Mouse (Mus musculus): ENCODE data around the gene Tnfaip3.

Gene Tnfaip3

DNA sequence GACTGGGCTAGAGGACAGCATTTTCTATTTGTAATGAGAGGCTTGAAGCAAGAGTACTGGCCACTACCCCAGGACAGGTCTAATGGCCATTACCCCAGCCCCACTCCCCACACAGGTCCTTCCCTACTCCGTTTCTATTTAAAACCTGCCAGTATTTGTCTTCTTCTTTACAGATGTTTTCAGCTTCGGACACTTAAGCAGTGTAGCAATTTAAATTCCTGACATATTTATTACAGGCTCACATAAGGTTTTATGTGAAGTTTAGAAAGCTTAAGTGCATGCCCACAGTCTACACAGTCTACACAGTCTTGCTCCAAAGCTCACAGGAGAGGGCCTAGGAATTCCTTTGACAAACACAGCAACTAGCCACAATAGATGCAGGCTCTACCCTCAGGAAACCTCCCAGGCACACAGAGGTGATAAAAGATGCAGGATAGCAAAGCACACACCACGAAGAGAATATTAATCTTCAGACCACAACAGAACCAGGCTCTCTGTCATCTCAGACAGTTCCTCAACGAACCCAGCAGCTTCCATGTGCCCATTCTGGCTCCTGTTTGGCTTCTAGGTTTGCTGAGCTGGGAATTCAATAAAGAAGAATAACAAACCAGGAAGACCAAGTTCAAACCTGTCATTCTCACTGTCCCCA is 1.5 kb upstream of the Tnfaip3 start:
- in situ Hi-C loops (cut with MboI, MseI), result loop anchor here (5.0 to 10.0 kb wide), 3 partner anchors 85 to 170 kb away; no protein-coding TSS in a partner anchor

DNA sequence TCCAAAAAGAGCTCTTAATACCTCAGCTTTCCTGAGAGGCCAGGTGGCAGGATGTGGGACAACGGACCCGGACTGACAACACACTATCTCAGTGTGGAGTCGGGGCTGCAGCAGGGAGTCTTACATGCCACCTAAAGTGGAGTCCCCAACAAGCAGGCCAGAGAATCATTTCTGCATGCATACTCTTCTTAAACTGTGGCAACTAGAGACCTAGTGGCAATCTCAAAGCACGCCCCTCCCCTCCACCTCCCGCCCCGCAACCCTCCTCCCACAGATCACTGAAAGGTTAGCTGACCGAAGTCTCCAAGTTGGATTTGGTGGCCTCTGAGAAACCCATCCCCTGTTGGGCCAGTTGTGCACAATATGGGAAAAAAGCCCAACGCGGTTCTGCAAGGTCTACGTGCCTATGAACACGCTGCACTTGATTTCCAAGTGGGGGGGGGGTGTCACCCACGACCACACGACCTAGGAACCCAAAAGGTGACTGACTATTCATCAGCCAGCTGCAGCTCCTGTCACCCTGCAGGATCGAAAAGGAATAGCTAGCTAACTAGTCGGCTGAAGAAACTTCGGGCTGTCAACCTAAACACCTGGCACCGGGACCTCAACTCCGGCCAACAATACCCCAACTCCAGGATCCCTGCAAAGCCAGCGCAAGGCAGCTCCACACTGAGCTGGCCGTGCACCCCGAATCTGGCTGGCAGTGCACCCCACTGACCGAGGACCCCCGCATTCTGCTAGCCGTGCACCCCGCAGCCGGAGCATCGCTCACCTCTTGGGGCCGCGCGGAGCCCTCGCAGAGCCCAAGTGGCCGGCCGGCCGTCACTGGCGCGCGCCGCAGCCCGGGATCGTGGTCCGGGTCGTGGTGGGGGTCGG is 838 bp downstream of the Tnfaip3 start:
- in situ Hi-C loops (cut with MboI, MseI), result loop anchor here (5.0 to 10.0 kb wide), 4 partner anchors 88 to 173 kb away; no protein-coding TSS in a partner anchor

DNA sequence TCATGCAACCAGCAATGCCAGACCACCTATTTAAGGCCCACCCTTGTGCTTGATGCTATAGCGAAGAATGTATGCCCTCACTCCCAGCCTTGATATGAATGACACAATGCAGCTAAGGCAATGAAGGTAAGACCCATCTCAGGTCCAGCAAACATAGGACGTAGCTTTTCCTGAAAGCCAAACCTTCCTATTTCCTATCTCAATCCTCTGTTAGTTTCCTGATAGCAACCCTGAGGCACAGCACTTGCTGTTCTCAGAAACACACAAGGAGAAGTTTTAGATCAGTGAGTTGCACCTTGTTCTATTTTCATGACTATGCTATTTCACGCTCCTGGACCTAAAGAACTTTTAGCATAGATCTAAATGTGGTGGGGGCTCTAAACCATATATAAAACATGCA is 2.1 kb downstream of the Tnfaip3 start:
- in situ Hi-C loops (cut with MboI, MseI), result loop anchor here (5.0 to 10.0 kb wide), 2 partner anchors 96 to 111 kb away; no protein-coding TSS in a partner anchor

DNA sequence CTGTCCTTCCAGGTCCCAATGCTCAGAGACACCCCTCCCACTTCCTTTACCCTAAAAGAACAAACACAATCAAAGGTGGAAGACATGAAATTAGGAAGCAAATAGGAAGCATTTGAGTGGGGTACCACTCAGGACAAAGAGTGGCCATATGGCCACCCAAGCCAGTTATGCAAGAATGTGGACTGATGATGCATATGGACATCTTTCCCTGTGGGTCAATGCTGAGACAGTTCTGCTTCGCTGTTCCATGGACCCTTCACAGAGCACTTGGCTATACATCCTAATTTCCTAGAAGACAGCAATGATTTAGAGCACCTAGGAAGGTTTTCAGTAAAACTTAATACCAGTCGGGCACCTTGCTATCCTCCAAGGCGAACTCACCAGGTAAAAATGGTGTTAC is 2.8 kb downstream of the Tnfaip3 start:
- in situ Hi-C loops (cut with MboI, MseI), result loop anchor here (5.0 to 10.0 kb wide), 2 partner anchors 95 to 112 kb away; no protein-coding TSS in a partner anchor

DNA sequence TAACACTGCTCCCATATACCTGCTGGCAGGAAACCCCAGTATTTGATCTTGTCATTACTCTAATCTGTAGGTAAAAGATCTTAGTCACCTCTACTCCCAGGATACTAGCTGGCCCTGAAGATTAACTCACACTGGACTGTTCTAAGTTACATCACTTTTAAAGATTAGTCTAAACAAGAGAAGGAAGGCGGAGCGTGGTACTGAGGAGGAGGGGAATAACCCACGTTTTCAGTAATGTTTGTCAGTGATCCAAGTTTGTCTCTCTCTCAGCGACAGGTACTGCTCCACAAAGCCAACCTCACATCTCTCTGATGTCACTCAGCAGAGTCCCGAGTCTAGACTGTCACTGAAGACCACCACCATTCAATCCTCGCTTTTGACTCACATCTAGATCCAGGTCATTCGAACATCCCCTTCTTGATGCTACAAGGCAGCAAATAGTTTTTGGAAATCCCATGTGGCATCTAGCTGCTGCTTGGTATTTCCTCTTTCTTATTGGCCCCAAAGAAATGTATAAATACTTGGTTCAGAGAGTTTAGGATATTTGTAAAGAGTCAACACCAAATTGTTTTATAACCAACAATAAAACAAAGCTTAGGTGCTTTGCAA is 3.5 kb downstream of the Tnfaip3 start:
- in situ Hi-C loops (cut with MboI, MseI), result loop anchor here (5.0 to 10.0 kb wide), 2 partner anchors 95 to 113 kb away; no protein-coding TSS in a partner anchor

DNA sequence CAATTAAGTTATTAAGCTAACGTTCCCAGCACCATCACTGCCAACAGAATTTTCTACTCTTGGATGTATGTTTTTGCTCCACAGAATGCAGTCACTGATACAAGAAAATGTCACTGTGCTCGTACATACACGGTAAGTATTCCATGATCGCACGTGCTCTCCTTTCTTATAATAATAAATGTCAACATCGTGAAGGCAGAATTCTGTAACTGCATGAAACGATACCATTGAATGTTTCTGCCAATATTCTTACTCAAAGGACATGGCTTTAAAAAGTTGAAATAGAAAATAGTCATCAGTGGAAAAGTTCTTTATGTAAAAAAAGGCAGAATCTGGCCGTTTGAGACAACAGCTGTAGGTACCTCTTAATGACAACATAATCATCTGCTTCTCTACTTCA is 5.0 kb downstream of the Tnfaip3 start:
- in situ Hi-C loops (cut with MboI, MseI), result loop anchor here (5.0 to 10.0 kb wide), 2 partner anchors 93 to 114 kb away; no protein-coding TSS in a partner anchor

DNA sequence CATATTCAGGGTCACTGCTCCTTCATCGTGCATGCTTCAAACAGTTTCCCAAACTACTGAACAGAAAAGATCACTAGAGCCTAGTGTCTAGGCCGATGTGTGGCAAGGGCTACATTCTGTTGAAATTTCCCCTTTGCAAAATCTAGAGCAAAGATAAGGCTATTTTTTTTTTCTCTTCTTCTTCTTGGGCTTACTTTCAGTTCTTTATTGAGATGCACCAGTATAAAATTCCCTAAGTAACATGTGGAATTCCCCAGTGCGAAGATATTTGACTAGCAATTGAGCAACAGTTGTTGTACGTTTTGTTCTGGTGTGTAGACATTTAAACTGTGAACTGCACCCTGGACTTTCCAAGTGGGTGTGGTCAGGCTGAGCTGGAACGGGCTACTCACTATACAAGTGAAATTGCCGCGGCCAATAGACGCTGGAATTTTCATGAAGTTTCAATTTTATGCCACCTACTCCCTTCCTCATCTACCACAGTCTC is 6.2 kb downstream of the Tnfaip3 start:
- in situ Hi-C loops (cut with MboI, MseI), result no loop called here

DNA sequence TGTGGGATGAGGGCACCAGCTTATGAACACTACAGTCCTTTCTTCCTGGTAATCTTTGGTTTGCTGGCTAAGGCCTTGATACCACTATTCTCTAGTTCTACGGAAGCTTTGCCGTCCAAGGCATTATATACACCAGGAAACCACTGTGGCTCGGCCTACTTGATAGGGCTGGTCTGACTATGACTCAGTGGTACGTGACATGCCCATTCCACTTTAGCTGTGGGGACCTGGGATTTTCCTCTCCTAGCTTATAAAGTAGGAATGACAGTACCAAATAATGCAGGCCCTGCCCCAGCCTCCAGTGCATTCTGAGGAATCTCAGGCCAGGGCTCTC is 6.9 kb downstream of the Tnfaip3 start:
- in situ Hi-C loops (cut with MboI, MseI), result no loop called here

DNA sequence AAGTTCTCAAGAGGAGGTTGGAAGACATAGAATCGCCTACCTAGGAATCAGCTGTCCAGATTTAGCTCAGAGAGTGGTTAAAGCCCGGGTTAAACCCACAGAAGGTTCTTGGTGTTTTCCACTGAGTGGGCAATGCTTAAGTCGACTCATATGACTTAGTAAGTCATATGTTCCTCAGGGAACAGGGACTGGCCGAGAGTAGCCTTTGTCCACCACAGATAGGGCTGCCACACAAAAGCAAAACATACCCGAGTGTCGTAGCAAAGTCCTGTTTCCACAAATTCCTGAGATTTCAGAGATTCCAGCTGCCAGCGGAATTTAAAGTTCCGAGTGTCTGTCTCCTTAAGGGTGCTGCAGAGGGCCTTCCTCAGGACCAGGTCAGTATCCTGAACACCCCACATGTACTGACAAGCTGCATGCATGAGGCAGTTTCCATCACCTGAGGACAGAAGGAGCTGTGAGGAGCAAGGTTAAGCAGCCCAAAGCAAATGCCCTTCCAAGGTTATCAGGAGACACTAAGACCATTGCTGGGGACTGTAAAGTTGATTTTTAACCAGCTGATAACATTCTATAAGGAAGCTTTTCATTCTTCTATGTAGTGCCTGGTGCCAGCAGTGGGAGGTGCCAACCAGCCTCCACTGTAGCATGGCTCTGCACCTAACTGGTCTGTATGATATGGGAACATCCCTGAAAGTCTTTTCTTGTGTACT is 7.4 kb downstream of the Tnfaip3 start:
- in situ Hi-C loops (cut with MboI, MseI), result no loop called here

DNA sequence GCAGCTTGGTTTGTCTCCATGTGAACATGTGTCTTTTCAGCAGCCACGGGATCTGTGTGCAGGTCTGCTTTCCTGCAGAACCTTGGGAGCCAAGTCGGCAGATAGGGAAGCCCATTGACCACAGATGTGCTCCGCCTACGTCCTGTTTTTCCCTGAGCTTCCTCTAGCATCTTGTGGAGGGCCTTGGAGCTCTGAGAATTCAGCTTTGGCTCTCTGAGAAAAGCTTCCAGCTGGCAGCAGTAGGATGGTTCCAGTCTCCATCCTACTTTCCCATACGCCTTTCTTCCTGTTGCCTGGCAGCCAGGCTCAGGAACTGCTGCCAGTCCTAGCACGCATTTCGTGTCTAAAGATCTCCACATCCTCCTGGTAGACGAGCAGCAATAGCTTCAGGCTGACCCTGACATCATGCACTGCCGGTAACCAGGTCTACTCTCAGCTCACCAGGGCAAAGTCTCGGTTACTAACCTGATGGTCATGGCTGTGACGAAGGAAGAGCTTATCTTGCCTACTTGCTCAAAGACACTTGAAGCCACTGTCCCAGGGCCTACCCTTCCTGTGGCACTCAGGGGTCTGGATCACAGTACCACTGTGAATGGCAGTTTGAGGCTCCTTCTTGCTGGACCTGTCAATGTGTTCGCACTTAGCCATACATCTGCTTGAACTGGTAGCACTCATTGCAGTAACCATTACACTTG is 13.2 kb downstream of the Tnfaip3 start:
- in situ Hi-C loops (cut with MboI, MseI), result loop anchor here (5.0 kb wide), 1 partner anchor 45 kb away; no protein-coding TSS in a partner anchor

DNA sequence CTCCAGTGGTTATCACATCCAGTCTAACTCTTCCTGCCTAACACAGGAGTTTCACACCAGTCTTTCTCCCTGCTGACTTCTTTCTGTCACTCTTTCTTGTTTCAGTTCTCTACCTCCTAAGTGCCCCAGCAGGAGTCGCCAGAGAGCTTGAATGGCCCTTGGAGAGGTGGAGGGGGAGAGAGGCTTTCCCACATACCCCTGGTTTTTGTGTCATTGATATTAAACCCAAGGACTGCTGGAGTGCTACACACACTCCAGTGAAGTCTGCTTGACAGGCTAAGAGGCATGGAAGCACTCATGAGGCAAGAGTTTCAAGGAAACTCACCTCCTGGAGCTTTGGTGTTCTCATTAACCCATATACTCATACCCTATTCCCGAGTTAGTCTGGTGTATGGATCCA is 16.0 kb downstream of the Tnfaip3 start:
- in situ Hi-C loops (cut with MboI, MseI), result no loop called here

DNA sequence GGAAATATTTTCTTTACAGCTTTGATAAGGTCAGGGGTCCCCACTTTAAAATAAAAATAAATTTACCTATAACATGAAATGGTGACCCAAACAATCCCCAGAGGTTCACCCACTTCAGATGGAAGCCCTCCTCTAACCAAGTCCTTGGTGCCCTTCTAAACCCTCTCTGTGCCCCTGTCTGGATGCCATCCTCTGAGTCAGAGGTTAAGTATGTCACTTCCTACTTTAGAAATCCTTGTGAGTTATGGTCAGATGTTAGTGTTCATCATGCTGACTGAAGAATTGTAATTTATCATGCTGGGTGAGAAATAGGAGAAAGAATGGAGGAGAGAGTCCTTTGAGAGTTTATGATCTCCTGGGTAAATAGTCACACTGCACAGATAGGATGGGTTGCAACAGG is 19.1 kb downstream of the Tnfaip3 start:
- in situ Hi-C loops (cut with MboI, MseI), result no loop called here

DNA sequence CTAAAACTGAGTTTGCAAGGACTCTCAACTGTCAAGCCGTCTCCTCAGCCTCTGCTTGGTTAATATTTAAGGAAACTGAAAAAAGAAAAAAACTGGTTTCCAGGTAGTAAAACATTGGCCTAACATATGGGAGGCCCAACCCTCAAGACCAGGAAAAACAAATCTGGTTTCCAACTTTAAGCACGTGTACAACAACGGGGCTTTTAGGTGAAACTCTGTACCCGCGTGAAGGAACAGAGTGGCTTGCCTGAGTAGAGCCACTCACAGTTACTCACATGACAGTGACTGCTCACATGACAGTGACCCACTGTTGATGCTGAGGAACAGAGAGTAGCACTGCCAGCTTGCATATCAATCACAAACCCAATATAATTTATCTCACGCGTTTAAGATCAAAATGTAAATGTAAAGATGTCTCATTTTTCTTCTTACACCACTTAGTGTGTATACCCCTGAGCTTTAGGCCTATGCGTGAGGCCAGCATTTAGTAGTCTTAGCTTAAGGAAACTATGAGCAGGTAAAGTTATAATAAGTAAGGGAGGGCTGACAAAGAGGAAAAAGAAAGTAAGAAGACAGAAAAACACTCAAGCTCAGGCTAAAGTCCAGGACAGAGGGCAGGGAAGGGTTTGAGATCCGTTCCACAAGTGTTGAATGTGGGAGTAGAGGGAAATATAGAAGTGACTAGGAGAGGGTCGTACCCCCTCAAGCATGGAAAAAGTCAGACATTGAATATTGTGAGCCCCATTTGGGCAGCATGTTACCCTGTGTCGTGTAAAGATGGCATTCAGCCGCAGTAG is 19.8 kb downstream of the Tnfaip3 start:
- in situ Hi-C loops (cut with MboI, MseI), result no loop called here

DNA sequence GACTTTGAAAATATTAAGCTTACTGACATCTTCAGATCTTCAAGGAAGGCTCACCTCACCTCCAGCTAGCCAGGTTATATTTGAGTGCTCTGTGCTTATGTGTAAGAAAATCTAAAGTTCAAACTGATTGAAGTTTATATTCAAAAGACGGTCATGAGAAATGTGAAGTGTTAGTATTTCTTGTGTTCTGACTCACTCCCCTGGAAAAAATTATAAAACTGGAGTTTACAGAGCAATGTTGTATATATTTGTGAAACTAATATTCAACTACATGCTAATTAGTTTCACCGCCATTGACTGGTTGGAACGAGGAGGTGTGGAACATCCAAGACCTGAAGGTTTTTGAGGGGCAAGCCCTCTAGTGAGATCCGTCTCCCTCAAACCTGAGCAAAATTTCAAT is 22.5 kb downstream of the Tnfaip3 start:
- in situ Hi-C loops (cut with MboI, MseI), result no loop called here

DNA sequence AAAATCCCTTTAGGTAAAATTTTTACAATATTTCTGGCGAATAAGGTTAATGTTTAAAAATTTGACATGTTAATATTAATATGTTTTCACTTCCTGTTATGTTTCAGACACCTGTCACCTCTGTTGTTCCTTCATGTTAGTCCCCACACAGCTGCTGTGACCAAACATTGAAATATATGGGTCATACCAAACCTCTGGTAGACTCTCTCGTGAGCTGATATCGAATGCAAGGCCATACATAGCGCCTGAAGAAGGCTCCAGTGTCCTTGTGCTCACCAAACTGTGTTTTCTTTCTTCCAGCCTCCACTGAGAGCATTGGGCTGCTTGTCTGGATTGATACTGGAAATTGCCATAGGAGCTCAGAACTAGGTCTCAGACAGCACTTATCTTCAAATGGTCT is 24.4 kb downstream of the Tnfaip3 start:
- in situ Hi-C loops (cut with MboI, MseI), result no loop called here

DNA sequence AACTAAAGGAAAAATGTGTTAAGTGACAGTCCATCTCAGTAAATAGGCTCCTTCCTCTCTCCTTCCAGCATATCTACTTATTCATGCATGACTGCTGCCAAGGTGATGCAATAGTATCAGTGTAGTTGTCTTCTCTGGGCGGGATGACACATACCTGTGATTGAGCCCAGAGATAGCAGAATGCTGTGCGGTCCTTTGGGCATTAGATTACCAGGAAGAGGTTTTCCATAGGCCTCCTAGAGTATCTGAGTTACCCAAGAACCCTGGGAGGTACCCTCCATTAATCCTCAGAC is 27.6 kb downstream of the Tnfaip3 start:
- in situ Hi-C loops (cut with MboI, MseI), result no loop called here

DNA sequence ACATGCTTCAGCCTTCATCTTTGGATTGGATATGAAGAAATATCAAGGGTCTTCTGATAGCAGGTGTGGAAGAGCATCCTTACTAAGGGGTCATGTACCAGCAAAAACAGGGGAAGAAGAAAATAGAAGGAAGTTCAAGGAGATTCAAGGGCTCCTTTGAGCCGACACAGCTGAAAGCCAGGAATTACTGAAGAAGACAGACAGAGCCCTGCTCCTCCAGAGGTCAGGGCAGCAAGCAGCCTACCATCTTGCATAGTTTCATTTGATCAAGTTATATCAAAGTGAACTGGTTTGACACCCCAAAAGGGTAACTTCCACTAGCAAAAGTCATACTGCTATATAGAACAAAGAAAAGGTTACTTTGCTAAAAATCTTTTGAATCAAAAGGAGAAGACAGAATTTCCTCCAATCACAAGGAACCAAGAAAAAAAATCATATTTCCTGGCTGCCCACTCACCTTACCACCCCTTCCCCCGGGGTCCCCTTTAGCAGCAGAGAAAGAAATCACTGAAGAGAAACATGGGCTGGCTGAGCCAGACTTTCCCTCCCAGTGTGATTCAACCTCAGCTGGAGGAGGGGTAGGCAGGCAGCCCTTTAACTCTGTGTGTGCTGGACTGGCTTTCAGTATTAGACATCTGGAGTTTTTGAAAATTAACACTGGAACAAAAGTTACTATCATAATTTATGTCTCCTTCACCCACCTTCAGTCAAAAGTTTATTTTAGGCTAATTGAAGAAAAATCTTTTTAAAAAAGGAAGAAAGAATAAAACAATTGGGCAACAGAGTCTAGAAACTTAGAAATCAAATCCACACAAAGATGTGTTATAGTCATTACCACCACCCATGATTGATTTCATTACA is 28.2 kb downstream of the Tnfaip3 start:
- in situ Hi-C loops (cut with MboI, MseI), result no loop called here

DNA sequence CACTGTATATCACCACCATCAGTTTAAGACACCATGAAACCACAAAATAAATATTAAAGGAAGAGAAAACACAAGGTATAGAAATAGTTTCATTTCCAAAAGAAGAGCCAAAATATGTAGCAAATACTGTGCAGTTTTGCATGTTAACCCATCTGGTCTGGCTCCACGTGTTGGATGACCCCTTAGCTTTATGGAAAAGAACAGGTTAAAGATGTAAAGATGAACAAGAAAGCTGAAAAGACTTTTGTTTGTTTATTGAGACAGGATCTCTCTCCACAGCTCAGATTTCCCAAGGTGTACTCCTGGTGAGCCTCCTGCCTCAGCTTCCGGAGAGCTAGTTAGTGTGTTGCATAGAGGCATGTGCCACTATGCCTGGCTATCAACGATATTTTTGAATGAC is 29.9 kb downstream of the Tnfaip3 start:
- in situ Hi-C loops (cut with MboI, MseI), result no loop called here

DNA sequence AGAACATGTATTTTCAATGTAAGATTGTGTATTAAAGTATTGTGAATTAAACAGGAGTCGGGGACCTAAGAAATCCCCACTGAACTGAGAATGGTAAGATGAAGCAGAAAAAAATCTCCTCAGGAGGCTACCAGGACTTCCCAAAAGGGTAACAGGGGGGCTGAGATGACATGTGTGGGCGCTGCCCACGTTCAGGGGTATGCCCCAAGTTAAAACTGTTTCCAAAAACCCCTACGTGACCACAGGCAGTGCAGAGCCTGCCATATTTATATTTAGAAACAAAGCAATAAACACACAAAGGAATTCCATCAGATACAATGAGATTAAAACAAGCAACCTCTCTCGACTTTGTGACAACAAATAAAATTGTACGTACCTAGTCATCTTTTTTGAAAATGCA is 31.9 kb downstream of the Tnfaip3 start:
- in situ Hi-C loops (cut with MboI, MseI), result no loop called here

Measured in regulatory T cell (primary cell).